Mouse (Mus musculus): ENCODE results near the gene 2810004N23Rik. TPM values are rescaled to one million over a fixed set of nuclear protein-coding genes. Genes with fewer than 3 reads are reported as not detected.

2810004N23Rik gene
- 42.7 and 43.1 TPM in 2 replicates for polyA plus RNA-seq (2015; fragmentation: Nextera tagmentation; extraction: Ambion mirVana)

DNA sequence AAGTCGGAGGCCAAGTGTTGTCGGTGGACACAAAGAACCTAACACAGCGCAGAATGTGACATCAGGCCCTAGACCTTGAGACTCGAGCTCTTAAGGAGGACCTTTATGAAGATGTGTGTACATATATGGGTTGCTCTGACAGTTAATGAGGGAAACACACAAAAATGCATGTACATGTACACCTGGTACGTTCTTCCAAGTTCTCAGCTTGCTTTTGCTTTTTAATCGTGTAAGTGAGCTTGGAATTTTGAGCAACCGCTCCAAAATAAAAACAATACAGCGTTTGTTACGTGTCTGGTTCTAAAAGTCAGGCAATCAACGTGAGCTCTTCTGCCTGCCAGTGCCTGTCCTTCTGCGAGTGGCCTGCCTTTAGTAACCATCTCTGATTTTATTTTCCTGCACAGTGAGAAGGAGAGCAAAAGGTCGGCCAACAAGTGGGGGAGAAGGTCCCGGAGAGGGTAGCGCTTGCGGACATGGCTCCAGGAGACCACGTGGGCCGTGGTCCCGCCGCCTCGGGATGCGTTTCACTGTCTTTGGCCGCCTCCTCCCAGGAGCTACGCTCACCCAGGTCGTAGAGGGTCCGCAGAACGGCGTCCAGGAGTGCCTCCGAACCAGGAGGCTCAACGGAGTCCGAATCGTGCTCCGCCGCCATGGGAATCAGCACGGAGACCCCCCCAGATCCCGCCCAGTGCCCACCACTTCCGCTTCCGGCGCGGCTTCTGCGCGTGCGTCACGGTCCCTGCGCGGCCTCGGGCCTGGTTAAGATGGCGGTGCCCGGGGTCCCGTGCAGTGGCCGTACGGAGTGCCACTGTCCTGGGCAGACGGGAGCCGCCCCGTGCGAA lies at the start of gene 2810004N23Rik, which contains the start of gene Gnpat:
Gene 2810004N23Rik (minus strand): TSS at position 800 of the 842 bp plus-strand sequence.
Gene Gnpat (plus strand): TSS at position 713 of the 842 bp plus-strand sequence.

DNA sequence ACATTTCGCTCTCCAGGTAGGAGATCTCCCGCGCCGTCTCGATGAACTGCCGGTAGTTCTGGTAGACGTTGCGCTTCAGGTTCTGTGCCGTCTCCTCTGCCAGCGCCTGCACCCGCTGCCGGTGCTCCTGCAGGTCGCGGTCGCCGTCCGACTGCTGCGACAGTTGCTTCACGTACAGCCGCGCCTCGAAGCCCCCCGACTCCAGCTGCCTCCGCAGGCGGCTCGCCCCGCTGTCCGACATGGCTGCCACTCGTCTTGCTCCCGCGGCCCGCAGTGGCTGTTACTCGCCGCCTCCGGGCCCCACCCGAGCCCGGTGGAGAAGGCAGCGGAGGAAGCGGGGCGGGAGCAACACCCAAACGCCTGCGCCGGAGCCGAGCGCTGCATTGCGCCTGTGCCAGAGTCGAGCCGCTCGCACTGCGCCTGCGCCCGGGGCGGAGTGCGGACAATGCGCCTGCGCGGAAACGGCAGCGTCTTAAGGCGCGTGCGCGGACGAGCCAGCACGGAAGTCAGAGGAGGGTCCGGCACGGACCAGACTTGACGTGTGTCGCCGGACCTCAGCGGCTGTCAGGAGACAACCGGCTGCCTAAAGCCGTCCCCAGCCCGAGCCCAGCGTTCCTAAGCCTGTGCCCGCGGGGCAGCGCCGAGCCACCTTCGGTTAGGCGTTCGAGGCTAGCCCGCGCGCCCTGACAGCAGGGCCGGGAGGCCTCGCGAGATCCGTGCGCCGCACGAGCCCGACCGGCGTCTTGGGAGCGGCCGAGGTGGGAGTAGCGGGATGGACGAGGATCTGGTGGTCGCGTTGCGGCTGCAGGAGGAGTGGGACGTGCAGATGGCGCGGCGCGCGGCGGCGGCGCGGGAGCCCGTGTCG lies 34.7 kb upstream of the 2810004N23Rik start, which contains the start of the genes Exoc8 and Sprtn:
Gene Exoc8 (minus strand): TSS at position 320 of the 865 bp plus-strand sequence.
Gene Sprtn (plus strand): TSS at position 501 of the 865 bp plus-strand sequence.

GRCm38 (mm10) chr8:124792708-124793107 lies 70.2 kb downstream of the 2810004N23Rik start, which contains the start of gene Trim67:
TSS of gene Trim67 (plus strand) at chr8:124793092.

Other genes with a start within 250 kb of the 2810004N23Rik start
- gene 2310022B05Rik, start 199.8 kb downstream of the 2810004N23Rik start, polyA plus RNA-seq (2015; fragmentation: Nextera tagmentation; extraction: Ambion mirVana), result 14.7 and 17.0 TPM in 2 replicates
- 19.0 and 20.0 TPM in 2 replicates for gene Ttc13, start 141.1 kb downstream of the 2810004N23Rik start, polyA plus RNA-seq (2015; fragmentation: Nextera tagmentation; extraction: Ambion mirVana)
- 6.9 and 7.2 TPM in 2 replicates for gene Arv1, start 141.0 kb downstream of the 2810004N23Rik start, polyA plus RNA-seq (2015; fragmentation: Nextera tagmentation; extraction: Ambion mirVana)
- gene Fam89a, start 111.3 kb downstream of the 2810004N23Rik start, polyA plus RNA-seq (2015; fragmentation: Nextera tagmentation; extraction: Ambion mirVana), result 0.64 and 2.0 TPM in 2 replicates
- gene Trim67, start 70.0 kb downstream of the 2810004N23Rik start, polyA plus RNA-seq (2015; fragmentation: Nextera tagmentation; extraction: Ambion mirVana), result 0.04 and 0.07 TPM in 2 replicates
- gene Gnpat, start 87 bp downstream of the 2810004N23Rik start, polyA plus RNA-seq (2015; fragmentation: Nextera tagmentation; extraction: Ambion mirVana), result 103 and 107 TPM in 2 replicates
- gene Exoc8, start 34.6 kb upstream of the 2810004N23Rik start, polyA plus RNA-seq (2015; fragmentation: Nextera tagmentation; extraction: Ambion mirVana), result 3.7 and 3.9 TPM in 2 replicates
- 3.9 and 5.2 TPM in 2 replicates for gene Sprtn, start 34.8 kb upstream of the 2810004N23Rik start, polyA plus RNA-seq (2015; fragmentation: Nextera tagmentation; extraction: Ambion mirVana)
- gene Egln1, start 86.2 kb upstream of the 2810004N23Rik start, polyA plus RNA-seq (2015; fragmentation: Nextera tagmentation; extraction: Ambion mirVana), result 10.0 TPM in 2 replicates
- gene Tsnax, start 149.9 kb upstream of the 2810004N23Rik start, polyA plus RNA-seq (2015; fragmentation: Nextera tagmentation; extraction: Ambion mirVana), result 82.3 and 83.9 TPM in 2 replicates
- gene Disc1, start 191.1 kb upstream of the 2810004N23Rik start, polyA plus RNA-seq (2015; fragmentation: Nextera tagmentation; extraction: Ambion mirVana), result 0.97 and 1.4 TPM in 2 replicates